Comparison of ENCODE assay signal across 35 mouse cellular contexts in genomic region chr16:31927412-31927811, GRCm38 (mm10). TPM values are rescaled to one million over a fixed set of nuclear protein-coding genes. Genes with fewer than 3 reads are reported as not detected.
"Had no signal": no experiment of that assay in that cellular context is flagged by ENCODE, and none has a peak within 500 bp of the region (broad histone marks: within the 10 kb centered on the region; RNA-seq: fewer than 3 reads in every experiment).

No protein-coding gene starts in this region.

- DNase-seq: cerebellum, adult 8-10 months; cerebellum, adult 9-10 months; cerebellum, adult 9-11 months; cerebellum, postnatal 10 days; cerebellum, postnatal 14 days; cerebellum, postnatal 25 days; cerebellum, postnatal 36 days; embryo, embryonic 11 days; forebrain, postnatal 0 days; gastrocnemius, adult 2 months; gastrocnemius, postnatal 10 days; gastrocnemius, postnatal 14 days; gastrocnemius, postnatal 25 days; gastrocnemius, postnatal 36 days; heart, adult 11 months; heart, adult 18-20 months; heart, adult 2 months had no signal

- H3K4me3 ChIP-seq: embryonic facial prominence, embryonic 10.5 days; embryonic facial prominence, embryonic 12.5 days; embryonic facial prominence, embryonic 13.5 days; embryonic facial prominence, embryonic 15.5 days; erythroblast, embryonic 14.5 days; forebrain, embryonic 10.5 days; forebrain, embryonic 12.5 days; forebrain, embryonic 13.5 days; forebrain, embryonic 15.5 days; gastrocnemius, adult 2 months; heart, adult 2 months had no signal

- H3K9me3 ChIP-seq: embryonic facial prominence, embryonic 10.5 days; embryonic facial prominence, embryonic 12.5 days; embryonic facial prominence, embryonic 13.5 days; embryonic facial prominence, embryonic 15.5 days; forebrain, embryonic 10.5 days; forebrain, embryonic 12.5 days; forebrain, embryonic 13.5 days; forebrain, embryonic 15.5 days had no signal

- H3K9ac ChIP-seq: embryonic facial prominence, embryonic 12.5 days; embryonic facial prominence, embryonic 13.5 days; embryonic facial prominence, embryonic 15.5 days; forebrain, embryonic 12.5 days; forebrain, embryonic 13.5 days; forebrain, embryonic 15.5 days; forebrain, postnatal 0 days had no signal

- ATAC-seq: forebrain, embryonic 13.5 days; forebrain, embryonic 14.5 days; forebrain, embryonic 15.5 days; forebrain, embryonic 16.5 days; forebrain, postnatal 0 days had no signal

- H3K4me2 ChIP-seq: embryonic facial prominence, embryonic 12.5 days; embryonic facial prominence, embryonic 13.5 days; embryonic facial prominence, embryonic 15.5 days; forebrain, embryonic 12.5 days; forebrain, embryonic 13.5 days; forebrain, embryonic 15.5 days had no signal

- H3K4me1 ChIP-seq: embryonic facial prominence, embryonic 13.5 days; embryonic facial prominence, embryonic 15.5 days had no signal

- H3K27ac ChIP-seq: embryonic facial prominence, embryonic 10.5 days; embryonic facial prominence, embryonic 12.5 days; embryonic facial prominence, embryonic 13.5 days; embryonic facial prominence, embryonic 15.5 days; forebrain, embryonic 10.5 days; forebrain, embryonic 12.5 days; forebrain, embryonic 13.5 days; forebrain, embryonic 15.5 days; gastrocnemius, adult 2 months; heart, adult 2 months had no signal

- H3K27me3 ChIP-seq: embryonic facial prominence, embryonic 13.5 days; embryonic facial prominence, embryonic 15.5 days; forebrain, embryonic 15.5 days had no signal

- H3K36me3 ChIP-seq: embryonic facial prominence, embryonic 10.5 days; embryonic facial prominence, embryonic 12.5 days; embryonic facial prominence, embryonic 13.5 days; embryonic facial prominence, embryonic 15.5 days; forebrain, embryonic 10.5 days; forebrain, embryonic 12.5 days; forebrain, embryonic 15.5 days had no signal

RNA-seq across cellular contexts. Expression of gene Pigz, which starts 6.2 kb away (rescaled TPM):
- total RNA-seq: common myeloid progenitor, adult 5-6 weeks; granulocyte monocyte progenitor cell, adult 5-6 weeks had no signal

RNA-seq across cellular contexts. Expression of gene Meltf, which starts 48.8 kb away (rescaled TPM):
- total RNA-seq: common myeloid progenitor, adult 5-6 weeks; gastrocnemius, adult 18-20 months; gastrocnemius, adult 2 months; gastrocnemius, adult 8-10 months; gastrocnemius, postnatal 25 days; gastrocnemius, postnatal 36 days; heart, adult 2 months; heart, adult 8-10 months had no signal
- polyA plus RNA-seq: embryonic facial prominence, embryonic 11.5 days; erythroblast, embryonic 14.5 days; forebrain, embryonic 10.5 days; forebrain, embryonic 11.5 days had no signal
